Mouse (Mus musculus): Measurements from ENCODE around the gene Socs5. TPM values are rescaled to one million over a fixed set of nuclear protein-coding genes. Genes with fewer than 3 reads are reported as not detected.
"Not testable (repeated sequence)": the region's sequence is repeated elsewhere in the genome, so short reads cannot be mapped to it uniquely, and the experiment has no call there.

Socs5 gene
- 10 to 100 TPM; 71.3 to 76.9 TPM for total RNA-seq (2021)
- long read RNA-seq, experiment 1, transcript Socs5-203 (2 exons, 978 nt) = major isoform, 11 of 21 reads
- long read RNA-seq, experiment 1, partial matches to known transcripts = 0 of 21 reads
- long read RNA-seq, experiment 1, other reads (novel, unspliced or antisense) = 10 of 21 reads
- long read RNA-seq, experiment 2, transcript Socs5-203 (2 exons, 978 nt) = major isoform, 7 of 32 reads
- long read RNA-seq, experiment 2, partial matches to known transcripts = 0 of 32 reads
- long read RNA-seq, experiment 2, other reads (novel, unspliced or antisense) = 25 of 32 reads

GRCm38 (mm10) chr17:87107623-87108221 lies at the start of gene Socs5:
Gene Socs5, plus strand, starts transcription at chr17:87107679.
- peak in 1 of 2 experiments; percentile 74 for DNase-seq (ENCODE audit: low spot score in 2 of 2)

GRCm38 (mm10) chr17:87062639-87063038 lies 44.8 kb upstream of the Socs5 start:
- DNase-seq (ENCODE audit: low spot score in 2 of 2) = no peak

GRCm38 (mm10) chr17:87063461-87063860 lies 44.0 kb upstream of the Socs5 start:
- DNase-seq (ENCODE audit: low spot score in 2 of 2) = no peak

GRCm38 (mm10) chr17:87063969-87064368 lies 43.5 kb upstream of the Socs5 start:
- DNase-seq (ENCODE audit: low spot score in 2 of 2) = no peak

DNA sequence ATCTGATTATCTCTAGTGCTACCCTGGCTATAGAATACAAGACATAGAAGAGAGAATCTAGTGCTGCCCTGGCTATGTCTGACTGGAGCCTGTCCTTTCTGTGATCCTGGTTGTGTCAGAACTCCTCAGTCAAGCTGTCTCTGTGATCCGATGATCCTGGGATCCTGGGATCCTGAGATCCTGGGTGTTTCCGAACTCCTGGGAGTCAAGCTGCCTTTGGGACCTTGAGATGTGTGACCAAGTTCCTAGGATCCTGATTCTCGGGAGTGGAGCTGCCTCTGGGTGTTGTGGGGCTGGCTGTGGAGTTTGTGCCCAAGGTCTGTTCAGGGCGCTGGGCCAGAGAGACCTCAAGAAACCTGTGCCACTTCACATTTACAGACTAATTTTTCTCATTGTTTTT lies 38.5 kb upstream of the Socs5 start:
- DNase-seq (ENCODE audit: low spot score in 2 of 2) = no peak

DNA sequence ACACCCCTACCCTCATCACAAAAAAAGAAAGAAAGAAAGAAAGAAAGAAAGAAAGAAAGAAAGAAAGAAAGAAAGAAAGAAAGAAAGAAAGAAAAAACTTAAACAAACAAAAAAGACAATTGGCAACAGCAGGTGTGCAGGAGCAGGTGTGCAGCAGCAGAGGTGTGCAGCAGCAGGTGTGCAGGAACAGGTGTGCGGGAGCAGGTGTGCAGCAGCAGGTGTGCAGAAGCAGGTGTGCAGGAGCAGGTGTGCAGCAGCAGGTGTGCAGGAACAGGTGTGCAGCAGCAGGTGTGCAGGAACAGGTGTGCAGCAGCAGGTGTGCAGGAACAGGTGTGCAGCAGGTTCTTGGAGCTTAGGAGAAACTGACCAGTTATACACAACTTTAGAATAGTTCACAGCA lies 35.3 kb upstream of the Socs5 start:
- not testable (repeated sequence) for DNase-seq (ENCODE audit: low spot score in 2 of 2)

DNA sequence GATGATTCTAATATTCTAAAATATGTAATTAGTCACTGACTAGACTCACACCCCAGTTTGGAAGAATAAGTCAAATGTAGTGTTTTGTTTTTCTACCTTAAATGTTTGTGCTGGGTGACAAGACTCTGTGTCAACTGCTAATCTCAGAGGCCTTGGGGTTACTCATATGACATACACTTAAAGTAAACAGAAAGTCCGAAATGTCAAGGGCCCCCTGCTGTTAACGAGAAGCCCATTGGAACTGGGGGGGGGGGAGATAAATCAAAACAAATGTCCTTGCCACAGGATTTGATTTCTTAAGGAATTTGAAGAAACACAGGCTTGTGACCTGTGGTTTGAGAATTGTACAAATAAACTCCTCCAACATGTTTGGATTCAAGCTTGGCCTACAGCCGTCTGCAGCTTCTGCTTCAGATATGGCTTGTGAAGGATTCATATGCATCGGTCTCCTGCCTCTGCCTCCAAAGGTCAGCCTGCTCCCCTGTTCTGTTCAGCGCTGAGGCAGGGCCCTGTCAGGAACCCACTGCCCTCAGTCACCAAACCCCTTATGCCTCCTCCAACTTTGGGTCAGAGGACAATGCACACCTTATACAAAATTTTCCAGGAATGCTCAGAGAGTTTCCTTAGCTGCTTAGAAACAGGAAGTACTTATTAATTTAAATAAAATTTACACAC lies 34.6 kb upstream of the Socs5 start:
- DNase-seq (ENCODE audit: low spot score in 2 of 2) = no peak

DNA sequence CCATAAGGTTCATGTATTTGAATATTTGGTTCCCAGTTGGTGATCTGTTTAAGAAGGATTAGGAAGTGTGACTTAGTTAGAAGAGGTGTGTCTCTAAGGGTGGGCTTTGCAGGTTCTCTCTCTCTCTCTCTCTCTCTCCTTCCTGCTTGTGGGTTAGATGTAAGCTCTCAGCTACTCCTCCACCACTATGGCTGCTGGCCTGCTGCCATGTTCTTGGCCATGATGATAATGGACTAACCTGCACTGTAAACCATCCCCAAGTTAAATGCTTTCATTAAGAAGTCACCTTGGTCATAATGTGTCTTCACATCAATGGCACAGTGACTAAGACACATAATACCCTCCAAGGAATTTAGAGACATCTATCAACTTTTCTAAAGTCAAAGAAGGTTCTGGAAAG lies 34.0 kb upstream of the Socs5 start:
- DNase-seq (ENCODE audit: low spot score in 2 of 2) = no peak

- DNase-seq (ENCODE audit: low spot score in 2 of 2) = not testable (repeated sequence)
These were observed 29.3 kb upstream of the Socs5 start for GRCm38 (mm10) chr17:87078217-87078616.

DNA sequence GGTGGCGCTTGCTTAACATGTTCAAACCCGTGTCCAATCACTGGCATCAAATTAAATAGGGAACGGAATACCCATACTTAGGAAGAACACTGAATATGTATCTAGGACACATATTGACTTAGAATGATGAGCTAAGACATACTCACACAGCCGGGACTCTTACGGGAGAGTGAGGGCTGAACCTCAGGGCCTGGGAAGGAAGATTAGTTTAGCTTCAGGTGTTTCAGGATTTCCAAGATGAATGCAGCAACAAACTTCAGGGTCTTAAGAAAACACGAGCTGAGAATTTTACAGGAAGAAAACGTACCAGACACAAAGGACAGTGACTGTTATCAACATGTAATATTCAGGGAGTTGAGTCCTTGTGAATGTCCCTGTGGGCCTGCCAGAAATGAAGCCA lies 26.8 kb upstream of the Socs5 start:
- no peak for DNase-seq (ENCODE audit: low spot score in 2 of 2)

DNA sequence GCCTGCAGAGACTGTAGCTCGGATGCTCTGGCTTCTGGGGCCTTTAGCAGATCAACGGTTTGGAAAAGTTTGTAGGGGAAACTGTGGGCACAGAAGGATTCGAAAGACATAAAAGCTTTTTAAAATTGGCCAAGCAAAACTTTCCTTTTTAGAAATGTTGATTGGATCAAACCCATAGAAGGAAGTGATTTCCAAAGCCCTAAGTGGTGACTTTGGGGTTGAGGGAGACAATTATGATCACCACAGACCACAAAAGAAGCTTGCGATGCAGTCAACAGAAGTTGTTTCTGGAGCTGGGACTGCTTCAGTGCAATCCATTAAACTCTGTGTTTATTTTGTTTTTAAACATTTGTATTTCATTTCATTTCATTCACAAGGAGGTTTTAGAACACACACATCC lies 24.9 kb upstream of the Socs5 start:
- no peak for DNase-seq (ENCODE audit: low spot score in 2 of 2)

GRCm38 (mm10) chr17:87083671-87084070 lies 23.8 kb upstream of the Socs5 start:
- DNase-seq (ENCODE audit: low spot score in 2 of 2) = no peak

GRCm38 (mm10) chr17:87085726-87086125 lies 21.8 kb upstream of the Socs5 start:
- no peak for DNase-seq (ENCODE audit: low spot score in 2 of 2)

- no peak for DNase-seq (ENCODE audit: low spot score in 2 of 2)
These were observed 18.2 kb upstream of the Socs5 start for GRCm38 (mm10) chr17:87089296-87089695.

GRCm38 (mm10) chr17:87093061-87093460 lies 14.4 kb upstream of the Socs5 start:
- DNase-seq (ENCODE audit: low spot score in 2 of 2) = no peak

GRCm38 (mm10) chr17:87096951-87097350 lies 10.5 kb upstream of the Socs5 start:
- DNase-seq (ENCODE audit: low spot score in 2 of 2) = no peak

- no peak for DNase-seq (ENCODE audit: low spot score in 2 of 2)
These were observed 9.9 kb upstream of the Socs5 start for GRCm38 (mm10) chr17:87097576-87097975.

- no peak for DNase-seq (ENCODE audit: low spot score in 2 of 2)
These were observed 6.5 kb upstream of the Socs5 start for GRCm38 (mm10) chr17:87100947-87101346.

- peak; percentile 54 to 68 for DNase-seq (ENCODE audit: low spot score in 2 of 2)
These were observed 4.8 kb upstream of the Socs5 start for GRCm38 (mm10) chr17:87102636-87103035.

GRCm38 (mm10) chr17:87103060-87103459 lies 4.4 kb upstream of the Socs5 start:
- no peak for DNase-seq (ENCODE audit: low spot score in 2 of 2)

- no peak for DNase-seq (ENCODE audit: low spot score in 2 of 2)
These were observed 3.2 kb upstream of the Socs5 start for GRCm38 (mm10) chr17:87104276-87104675.

DNA sequence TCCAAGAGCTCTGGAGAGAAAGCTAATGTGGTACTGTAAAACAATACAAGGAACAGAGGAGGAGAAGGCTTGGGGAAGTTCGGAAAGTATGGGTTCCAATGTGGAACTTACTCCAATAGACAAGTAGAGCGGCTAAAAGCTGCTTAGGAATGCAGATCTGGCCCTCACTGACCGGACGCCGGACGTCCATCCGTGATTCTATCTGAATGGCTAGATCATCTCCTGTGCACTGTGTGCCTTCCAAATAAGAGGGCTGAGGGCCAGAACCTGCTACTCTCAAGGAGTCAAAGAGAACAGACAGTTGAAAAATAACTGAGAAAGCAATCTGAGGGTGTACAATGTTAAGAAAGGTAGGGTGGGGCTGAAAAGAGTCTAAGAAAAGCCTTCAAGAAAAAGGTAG lies 1.5 kb upstream of the Socs5 start:
- DNase-seq (ENCODE audit: low spot score in 2 of 2) = no peak

Measured in adrenal gland, adult 18-20 months (tissue).